Mouse (Mus musculus) CH12.LX (cell line): ENCODE measurements around the gene Tmem189.

ENCODE experiments used
- NRF1 ChIP-seq: IDR thresholded peaks from 2 replicates; pipeline ENCODE4 v1.6.1; 2014; ENCODE audit warnings: low read depth, mild to moderate bottlenecking, inconsistent platforms, low read length, improper control_type of control experiment, moderate library complexity
- TCF12 ChIP-seq: IDR thresholded peaks from 2 replicates; pipeline ENCODE4 v1.6.1; 2014; ENCODE audit warnings: low read depth, mild to moderate bottlenecking, inconsistent platforms, low read length, improper control_type of control experiment

DNA sequence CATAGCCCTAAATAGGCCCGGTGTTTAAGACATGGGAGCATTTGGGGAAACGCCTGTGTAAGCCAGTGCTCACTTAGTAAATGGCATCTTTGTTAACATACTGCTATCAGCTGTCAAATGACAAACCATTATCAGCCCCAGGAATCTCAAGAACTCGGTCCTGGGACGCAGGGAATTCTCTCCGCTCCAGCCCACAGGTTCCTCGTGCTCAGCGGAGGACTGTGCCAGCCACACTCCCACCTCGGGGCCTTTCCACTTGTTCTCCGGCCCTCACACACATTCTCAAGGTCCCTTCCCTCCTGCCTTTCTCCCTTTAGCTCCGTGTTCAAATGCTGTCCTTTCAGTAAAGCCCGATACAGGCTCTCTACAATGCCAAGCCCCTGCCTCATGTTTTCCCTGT lies 30.9 kb downstream of the Tmem189 start:
- TF ChIP-seq NRF1 (no peak), TCF12 (no peak)
